Mouse (Mus musculus) C2C12 (cell line): ENCODE results near the gene Lasp1.

ENCODE experiments used
- CEBPB ChIP-seq: IDR thresholded peaks from one replicate; pipeline ENCODE4 v1.6.1; 2011; ENCODE audit warnings: low read depth, mild to moderate bottlenecking, control low read depth, moderate library complexity
- CTCF ChIP-seq: IDR thresholded peaks from one replicate; pipeline ENCODE4 v1.5.1; 2011; ENCODE audit not compliant: control insufficient read depth, insufficient read depth, insufficient read length
- MAX ChIP-seq: IDR thresholded peaks from one replicate; pipeline ENCODE4 v1.6.1; 2011; ENCODE audit warnings: mild to moderate bottlenecking, control low read depth
- USF1 ChIP-seq: IDR thresholded peaks from one replicate; pipeline ENCODE4 v1.6.1; 2011; ENCODE audit warnings: low read depth, mild to moderate bottlenecking, control low read depth, moderate library complexity

GRCm38 (mm10) chr11:97839441-97840134, 40.8 kb downstream of the Lasp1 start:
- TF ChIP-seq CEBPB = no peak
- TF ChIP-seq USF1 = no peak
- TF ChIP-seq MAX = no peak
- no peak for TF ChIP-seq CTCF
